Mouse (Mus musculus) forebrain, embryonic 16.5 days (tissue): ENCODE data around the gene Slc35f2. TPM values are rescaled to one million over a fixed set of nuclear protein-coding genes. Genes with fewer than 3 reads are reported as not detected.

Source experiments
- ATAC-seq: fragments of 200-750 bp; cut with Nextera tagmentation; 2 replicates; pipeline ENCODE4 v1.8.0; 2017; ENCODE audit warnings: mild to moderate bottlenecking, moderate library complexity
- H3K27ac ChIP-seq: fragments of 300-500 bp; sonication (generic); 2 replicates; pipeline ENCODE4 v1.5.1; 2014; ENCODE audit warnings: low read length, control low read depth
- H3K27me3 ChIP-seq: fragments of 300-500 bp; sonication (generic); replicated peaks from 2 replicates; pipeline ENCODE4 v1.6.1; 2014; ENCODE audit warnings: low read length; ENCODE audit not compliant: control insufficient read depth, insufficient read depth
- H3K36me3 ChIP-seq: fragments of 300-500 bp; sonication (generic); 2 replicates; pipeline ENCODE4 v1.6.1; 2014; ENCODE audit not compliant: control insufficient read depth, insufficient read depth
- H3K4me1 ChIP-seq: fragments of 300-500 bp; sonication (generic); replicated peaks from 2 replicates; pipeline ENCODE4 v1.6.1; 2014; ENCODE audit warnings: low read length; ENCODE audit not compliant: control insufficient read depth, insufficient read depth
- H3K4me2 ChIP-seq: fragments of 300-500 bp; sonication (generic); 2 replicates; pipeline ENCODE4 v1.6.1; 2014; ENCODE audit warnings: mild to moderate bottlenecking, low read length, control low read depth
- H3K4me3 ChIP-seq: fragments of 300-500 bp; sonication (generic); replicated peaks from 2 replicates; pipeline ENCODE4 v1.5.1; 2014; ENCODE audit warnings: mild to moderate bottlenecking, low read length, control low read depth
- H3K9ac ChIP-seq: fragments of 300-500 bp; sonication (generic); replicated peaks from 2 replicates; pipeline ENCODE4 v1.6.1; 2014; ENCODE audit warnings: low read depth, low read length, control low read depth
- H3K9me3 ChIP-seq: fragments of 300-500 bp; sonication (generic); 2 replicates; pipeline ENCODE4 v1.6.1; 2016; ENCODE audit warnings: low read length; ENCODE audit not compliant: control insufficient read depth
- WGBS: fragments of 180-500 bp; shearing (Covaris S2); extraction: QIAGEN DNeasy Blood & Tissue Kit; methylation state at CpG from one replicate; pipeline ENCODE4 v1.1.7; 2014; 5-methylcytosine and 5-hydroxymethylcytosine counted together
- polyA plus RNA-seq: library from polyadenylated mRNA; unstranded; fragments of >200 nt; fragmentation: Nextera tagmentation; extraction: Ambion mirVana; gene quantifications from 2 replicates; pipeline ENCODE4 v1.2.1, GENCODE M21; 2015

Gene Slc35f2
- polyA plus RNA-seq, 1 experiment from 2014 or later, result 12.8 TPM

DNA sequence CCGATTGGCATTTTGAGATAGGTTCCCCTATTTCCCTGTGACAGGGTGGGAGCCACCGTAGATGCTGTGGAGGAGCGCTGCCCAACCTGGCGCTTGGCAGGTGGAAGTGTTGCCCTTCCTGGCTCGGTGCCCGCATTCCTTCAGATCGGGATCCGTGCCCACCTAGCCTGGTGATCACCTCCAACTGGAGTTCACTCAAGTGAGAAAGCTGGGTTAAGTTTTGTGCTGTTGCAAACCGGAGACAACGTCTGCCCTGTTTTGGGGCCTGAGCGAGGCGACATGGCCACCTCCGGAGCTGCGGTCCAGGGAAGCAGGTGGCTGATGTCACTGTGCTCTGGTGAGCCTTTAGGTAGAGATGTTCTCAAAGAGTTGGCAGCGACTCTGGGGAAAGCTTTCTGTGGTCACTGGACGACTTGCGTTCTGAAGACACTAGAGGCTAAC lies 803 bp downstream of the Slc35f2 start:
- 0 out of 2 replicates have a peak, but pooled peaks cover 2% of the 10 kb centered on the region for H3K9me3 ChIP-seq
- no peak overlapping the region for H3K27ac ChIP-seq
- H3K4me1 ChIP-seq, result peaks cover 11% of the 10 kb centered on the region
- peak overlapping the region; percentile 68 for H3K9ac ChIP-seq
- peak overlapping the region; percentile 83 for H3K4me2 ChIP-seq
- peak; percentile 49; the same call in 1 of the 2 replicates for ATAC-seq
- H3K4me3 ChIP-seq, result peak overlapping the region; percentile 66
- H3K36me3 ChIP-seq, result no peaks in the 10 kb centered on the region
- 0 out of 2 replicates have a peak, but pooled peaks cover 2% of the 10 kb centered on the region for H3K27me3 ChIP-seq
- under 1% methylated on average over 17 of the region's 17 CpGs for WGBS

DNA sequence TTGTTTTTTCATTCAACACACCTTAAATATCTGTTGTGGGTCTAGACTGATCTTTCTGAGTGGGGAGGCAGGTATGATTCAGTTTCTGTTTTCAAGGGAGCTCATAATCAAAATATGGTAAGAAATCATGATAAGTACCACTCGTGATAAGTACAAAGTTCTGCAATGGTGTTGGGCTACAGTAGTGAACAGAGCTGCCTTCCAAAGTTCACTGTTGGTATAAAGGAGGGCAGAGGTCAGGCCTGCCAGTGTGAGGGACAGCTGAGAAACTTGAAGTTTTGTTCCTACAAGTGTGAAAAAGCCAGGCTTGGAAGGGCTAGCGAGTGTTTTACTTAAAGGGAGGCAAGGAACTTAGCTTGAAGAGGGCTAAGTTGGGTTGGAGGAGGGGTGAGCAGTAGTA lies 4.2 kb downstream of the Slc35f2 start:
- Histone ChIP-seq H3K27me3 (0 out of 2 replicates have a peak, but pooled peaks cover 2% of the 10 kb centered on the region), H3K9me3 (no peaks in the 10 kb centered on the region), H3K4me3 (no peak overlapping the region), H3K36me3 (no peaks in the 10 kb centered on the region), H3K4me1 (peaks cover 11% of the 10 kb centered on the region), H3K9ac (no peak overlapping the region), H3K4me2 (no peak overlapping the region), H3K27ac (no peak overlapping the region)
- ATAC-seq, result no peak
- WGBS, result 86% methylated on average over 2 of the region's 2 CpGs

GRCm38 (mm10) chr9:53786561-53787407 lies 15.4 kb downstream of the Slc35f2 start:
- no peaks in the 10 kb centered on the region for H3K4me1 ChIP-seq
- H3K27ac ChIP-seq, result no peak overlapping the region
- no peak overlapping the region for H3K4me3 ChIP-seq
- no peak overlapping the region for H3K9ac ChIP-seq
- H3K36me3 ChIP-seq, result no peaks in the 10 kb centered on the region
- ATAC-seq, result no peak
- no peaks in the 10 kb centered on the region for H3K27me3 ChIP-seq
- H3K9me3 ChIP-seq, result no peaks in the 10 kb centered on the region
- no peak overlapping the region for H3K4me2 ChIP-seq
- 77% methylated on average over 16 of the region's 16 CpGs for WGBS

DNA sequence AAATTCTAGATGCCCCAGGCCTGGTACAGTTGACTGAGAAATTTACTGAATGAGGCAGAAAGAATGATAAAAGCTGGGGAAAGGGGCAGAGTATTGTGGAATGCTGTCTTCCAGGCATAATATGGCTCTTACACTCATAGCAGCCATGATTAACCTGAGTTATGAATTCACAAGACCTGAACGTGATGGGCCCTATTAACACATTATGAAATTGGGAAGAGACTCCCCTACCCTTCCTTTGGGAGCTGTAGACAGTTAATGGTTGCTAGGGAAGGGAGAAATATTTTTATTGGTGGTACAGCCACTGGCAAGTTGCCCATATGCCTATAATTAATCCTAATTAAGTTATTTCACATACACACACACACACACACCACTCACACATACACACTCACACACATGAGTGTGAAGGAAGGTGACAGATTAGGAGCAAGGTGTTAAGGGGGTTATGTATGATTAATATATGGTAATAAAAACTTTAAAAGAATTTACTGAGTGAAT lies 22.5 kb downstream of the Slc35f2 start:
- ATAC-seq, result no peak

GRCm38 (mm10) chr9:53794490-53794889 lies 23.2 kb downstream of the Slc35f2 start:
- H3K9me3 ChIP-seq, result no peaks in the 10 kb centered on the region
- no peak overlapping the region for H3K9ac ChIP-seq
- no peak overlapping the region for H3K4me2 ChIP-seq
- H3K27ac ChIP-seq, result no peak overlapping the region
- no peak for ATAC-seq
- H3K27me3 ChIP-seq, result no peaks in the 10 kb centered on the region
- H3K4me1 ChIP-seq, result peaks cover 13% of the 10 kb centered on the region; the same call in 1 of the 2 replicates
- H3K4me3 ChIP-seq, result no peak overlapping the region
- WGBS, result 25% methylated on average over 9 of the region's 9 CpGs
- H3K36me3 ChIP-seq, result no peaks in the 10 kb centered on the region

More for the DNA sequence above, 22.5 kb downstream of the Slc35f2 start:
- H3K9ac ChIP-seq, result no peak overlapping the region
- H3K27ac ChIP-seq, result peak overlapping the region; percentile 33
- H3K9me3 ChIP-seq, result no peaks in the 10 kb centered on the region
- no peak overlapping the region for H3K4me3 ChIP-seq
- peaks cover 13% of the 10 kb centered on the region; the same call in 1 of the 2 replicates for H3K4me1 ChIP-seq
- 21% methylated on average over 1 of the region's 1 CpGs for WGBS
- H3K4me2 ChIP-seq, result no peak overlapping the region
- no peaks in the 10 kb centered on the region for H3K36me3 ChIP-seq
- H3K27me3 ChIP-seq, result no peaks in the 10 kb centered on the region

GRCm38 (mm10) chr9:53795351-53795750 lies 24.0 kb downstream of the Slc35f2 start:
- H3K27ac ChIP-seq, result no peak overlapping the region
- H3K9me3 ChIP-seq, result no peaks in the 10 kb centered on the region
- no peaks in the 10 kb centered on the region for H3K27me3 ChIP-seq
- H3K9ac ChIP-seq, result no peak overlapping the region
- H3K4me3 ChIP-seq, result no peak overlapping the region
- peaks cover 13% of the 10 kb centered on the region; the same call in 1 of the 2 replicates for H3K4me1 ChIP-seq
- no peak overlapping the region for H3K4me2 ChIP-seq
- ATAC-seq, result no peak
- no peaks in the 10 kb centered on the region for H3K36me3 ChIP-seq

GRCm38 (mm10) chr9:53796386-53796785 lies 25.0 kb downstream of the Slc35f2 start:
- WGBS, result 85% methylated on average over 3 of the region's 3 CpGs
- Histone ChIP-seq H3K9ac (no peak overlapping the region), H3K4me2 (no peak overlapping the region), H3K27me3 (no peaks in the 10 kb centered on the region), H3K4me3 (no peak overlapping the region), H3K9me3 (no peaks in the 10 kb centered on the region), H3K36me3 (no peaks in the 10 kb centered on the region), H3K4me1 (peaks cover 13% of the 10 kb centered on the region; the same call in 1 of the 2 replicates), H3K27ac (no peak overlapping the region)
- ATAC-seq, result no peak

GRCm38 (mm10) chr9:53797141-53797540 lies 25.8 kb downstream of the Slc35f2 start:
- Histone ChIP-seq H3K4me3 (no peak overlapping the region), H3K9ac (no peak overlapping the region), H3K4me1 (peaks cover 13% of the 10 kb centered on the region; the same call in 1 of the 2 replicates), H3K4me2 (no peak overlapping the region), H3K27me3 (no peaks in the 10 kb centered on the region), H3K36me3 (no peaks in the 10 kb centered on the region), H3K27ac (no peak overlapping the region), H3K9me3 (no peaks in the 10 kb centered on the region)
- 82% methylated on average over 2 of the region's 2 CpGs for WGBS
- no peak for ATAC-seq

GRCm38 (mm10) chr9:53802921-53803320 lies 31.6 kb downstream of the Slc35f2 start:
- no peak overlapping the region for H3K4me2 ChIP-seq
- no peak overlapping the region for H3K27ac ChIP-seq
- no peaks in the 10 kb centered on the region for H3K4me1 ChIP-seq
- WGBS, result 92% methylated on average over 7 of the region's 7 CpGs
- H3K4me3 ChIP-seq, result no peak overlapping the region
- no peaks in the 10 kb centered on the region for H3K9me3 ChIP-seq
- no peak overlapping the region for H3K9ac ChIP-seq
- no peak for ATAC-seq
- H3K36me3 ChIP-seq, result no peaks in the 10 kb centered on the region
- no peaks in the 10 kb centered on the region for H3K27me3 ChIP-seq
